Mouse (Mus musculus) midbrain, embryonic 15.5 days (tissue): ENCODE measurements around the gene Nlgn2. TPM values are rescaled to one million over a fixed set of nuclear protein-coding genes. Genes with fewer than 3 reads are reported as not detected.
A peak's percentile ranks its signal among the peaks of the same experiment; 100 is the strongest.

Experiments used
- ATAC-seq: fragments of 200-750 bp; cut with Nextera tagmentation; replicated peaks from 2 replicates; pipeline ENCODE4 v1.8.0; 2017; ENCODE audit warnings: moderate TSS enrichment
- H3K27ac ChIP-seq: fragments of 300-500 bp; sonication (generic); 2 replicates; pipeline ENCODE4 v1.5.1; 2015; ENCODE audit warnings: mild to moderate bottlenecking, inconsistent platforms
- H3K27me3 ChIP-seq: fragments of 300-500 bp; sonication (generic); replicated peaks from 2 replicates; pipeline ENCODE4 v1.6.1; 2015; ENCODE audit warnings: inconsistent platforms
- H3K36me3 ChIP-seq: fragments of 300-500 bp; sonication (generic); replicated peaks from 2 replicates; pipeline ENCODE4 v1.6.1; 2015; ENCODE audit warnings: inconsistent platforms
- H3K4me1 ChIP-seq: fragments of 300-500 bp; sonication (generic); 2 replicates; pipeline ENCODE4 v1.6.1; 2015; ENCODE audit warnings: inconsistent platforms
- H3K4me2 ChIP-seq: fragments of 300-500 bp; sonication (generic); 2 replicates; pipeline ENCODE4 v1.6.1; 2015; ENCODE audit warnings: inconsistent platforms, mild to moderate bottlenecking, moderate library complexity
- H3K4me3 ChIP-seq: fragments of 300-500 bp; sonication (generic); 2 replicates; pipeline ENCODE4 v1.5.1; 2015; ENCODE audit warnings: mild to moderate bottlenecking, inconsistent platforms
- H3K9ac ChIP-seq: fragments of 300-500 bp; sonication (generic); 2 replicates; pipeline ENCODE4 v1.6.1; 2015; ENCODE audit warnings: mild to moderate bottlenecking, inconsistent platforms
- H3K9me3 ChIP-seq: fragments of 300-500 bp; sonication (generic); 2 replicates; pipeline ENCODE4 v1.6.1; 2016; ENCODE audit warnings: inconsistent platforms
- WGBS: fragments of 180-500 bp; shearing (Covaris S2); methylation state at CpG from one replicate; pipeline ENCODE4 v1.1.7; 2015; ENCODE audit warnings: mixed read lengths; 5-methylcytosine and 5-hydroxymethylcytosine counted together
- polyA plus RNA-seq: library from polyadenylated mRNA; unstranded; fragments of >200 nt; fragmentation: Nextera tagmentation; extraction: Ambion mirVana; gene quantifications from 2 replicates; pipeline ENCODE4 v1.2.1, GENCODE M21; 2015

Nlgn2 gene
- 24.0 and 24.2 TPM in 2 replicates for polyA plus RNA-seq

DNA sequence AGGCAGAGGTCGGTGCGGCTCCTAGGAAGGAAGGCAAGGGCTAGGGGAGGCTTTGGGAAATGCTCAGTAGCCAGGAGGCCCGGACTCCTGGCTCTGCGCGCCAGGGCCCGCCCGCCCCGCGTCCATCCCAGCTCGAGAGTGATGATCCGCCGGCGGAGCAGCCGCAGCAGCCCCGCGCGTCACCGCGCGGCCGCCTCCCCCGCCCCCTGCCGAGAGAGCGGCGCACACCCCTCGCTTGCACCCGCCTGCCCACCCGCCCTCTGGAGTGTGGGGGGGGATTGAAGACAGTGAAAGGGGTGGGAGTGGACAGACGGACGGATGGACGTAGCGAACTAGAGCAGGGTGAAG, at the start of gene Nlgn2:
Gene Nlgn2 (minus strand): TSS at position 181 of the 348 bp plus-strand sequence.
- ATAC-seq, result peak; percentile 82
- H3K9ac ChIP-seq, result peak within 1 kb of the TSS; percentile 98
- H3K27ac ChIP-seq, result peak within 1 kb of the TSS; percentile 97
- H3K36me3 ChIP-seq, result no peaks in the 10 kb centered on the region; the same call in 1 of the 2 replicates
- peak within 1 kb of the TSS; percentile 89 for H3K4me3 ChIP-seq
- 0% methylated on average over 29 of the region's 32 CpGs for WGBS
- H3K4me2 ChIP-seq, result peak within 1 kb of the TSS; percentile 96
- peaks cover 43% of the 10 kb centered on the region for H3K4me1 ChIP-seq
- H3K27me3 ChIP-seq, result no peaks in the 10 kb centered on the region
- H3K9me3 ChIP-seq, result no peaks in the 10 kb centered on the region

DNA sequence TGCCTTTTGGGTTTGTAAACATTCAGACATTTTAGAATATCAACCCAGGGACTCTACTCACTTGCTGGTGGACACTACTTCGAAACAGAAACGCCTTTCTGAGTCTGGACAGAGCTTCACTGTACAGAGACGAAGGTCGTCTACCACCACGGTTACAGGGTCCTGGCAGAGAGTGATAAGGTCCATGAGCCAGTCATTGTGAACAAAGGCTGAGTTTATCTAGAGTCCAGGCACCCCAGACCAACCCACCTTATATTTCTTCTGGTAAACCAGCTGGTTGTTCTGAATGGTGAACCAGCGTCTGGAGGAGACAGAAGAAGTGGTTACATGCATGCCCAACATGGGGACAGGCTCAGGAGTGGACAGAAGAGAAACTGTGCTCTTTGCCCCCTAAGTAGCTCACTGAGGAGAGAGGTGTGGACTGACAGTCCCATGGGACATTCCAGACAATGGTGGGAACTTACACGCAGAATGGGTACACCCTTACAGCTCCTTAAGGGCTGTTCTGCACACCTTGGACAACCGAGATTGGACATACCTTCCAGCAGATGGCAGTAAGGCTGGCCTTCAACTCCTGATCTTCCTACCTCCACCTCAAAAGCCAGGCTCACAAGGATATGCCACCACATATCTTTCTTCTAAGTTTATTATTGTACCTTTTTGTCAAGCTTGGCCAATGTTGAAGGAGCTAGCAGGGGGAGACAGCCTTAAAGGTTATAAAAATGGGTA, 49.5 kb upstream of the Nlgn2 start:
- no peaks in the 10 kb centered on the region for H3K4me1 ChIP-seq
- no peaks in the 10 kb centered on the region for H3K36me3 ChIP-seq
- no peak overlapping the region for H3K9ac ChIP-seq
- H3K9me3 ChIP-seq, result no peaks in the 10 kb centered on the region
- H3K4me2 ChIP-seq, result no peak overlapping the region
- H3K4me3 ChIP-seq, result no peak overlapping the region
- 78% methylated on average over 8 of the region's 8 CpGs for WGBS
- H3K27me3 ChIP-seq, result 0 out of 2 replicates have a peak, but pooled peaks cover 3% of the 10 kb centered on the region
- no peak for ATAC-seq
- H3K27ac ChIP-seq, result no peak overlapping the region

DNA sequence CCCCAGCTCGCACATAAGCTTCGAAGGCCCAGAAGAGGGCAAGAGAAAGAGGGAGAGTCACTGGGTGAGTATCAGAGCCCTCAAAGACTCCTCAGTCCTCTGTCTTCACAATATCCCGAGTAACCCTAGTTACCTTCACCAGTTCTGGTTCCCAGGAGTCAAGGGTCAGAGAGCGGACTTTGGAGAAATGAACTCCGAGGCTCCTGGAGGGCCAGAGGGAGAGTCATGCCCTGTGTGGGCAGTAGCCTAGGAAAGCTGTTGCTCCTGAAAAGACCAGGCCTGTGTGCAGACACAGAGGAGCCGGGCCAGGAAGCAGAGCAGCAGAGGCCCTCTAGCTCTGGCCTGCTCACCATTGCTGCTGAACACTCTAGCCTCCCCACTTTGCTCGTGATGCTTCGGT, 47.1 kb upstream of the Nlgn2 start:
- Histone ChIP-seq H3K27ac (no peak overlapping the region), H3K4me2 (no peak overlapping the region), H3K4me1 (peaks cover 17% of the 10 kb centered on the region), H3K36me3 (no peaks in the 10 kb centered on the region), H3K9me3 (no peaks in the 10 kb centered on the region), H3K4me3 (no peak overlapping the region), H3K9ac (no peak overlapping the region), H3K27me3 (peaks cover 17% of the 10 kb centered on the region)
- no peak for ATAC-seq
- WGBS, result 88% methylated on average over 8 of the region's 8 CpGs

DNA sequence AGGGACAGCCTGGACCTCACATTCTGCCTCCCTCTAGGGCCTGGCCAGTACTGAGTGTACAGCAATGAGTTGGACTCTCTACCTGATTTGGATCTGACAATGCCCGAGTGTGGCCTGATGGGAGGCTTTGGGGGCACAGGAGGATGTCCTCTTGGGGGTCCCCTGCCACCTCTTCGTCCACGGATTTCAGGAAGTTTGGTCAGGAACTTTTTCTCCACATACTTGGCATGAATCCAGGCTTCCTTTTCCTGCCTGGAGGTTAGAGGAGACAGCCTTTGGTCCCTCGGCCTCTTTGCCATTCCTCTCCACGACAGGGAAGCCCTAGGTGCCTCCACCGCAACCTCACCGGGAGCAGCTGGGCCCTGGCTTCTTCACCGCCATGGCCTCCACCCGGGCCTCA, 46.7 kb upstream of the Nlgn2 start:
- Histone ChIP-seq H3K9ac (no peak overlapping the region), H3K4me2 (no peak overlapping the region), H3K36me3 (no peaks in the 10 kb centered on the region), H3K4me1 (peaks cover 17% of the 10 kb centered on the region), H3K27me3 (peaks cover 17% of the 10 kb centered on the region), H3K27ac (no peak overlapping the region), H3K4me3 (no peak overlapping the region), H3K9me3 (no peaks in the 10 kb centered on the region)
- ATAC-seq, result no peak
- 78% methylated on average over 9 of the region's 9 CpGs for WGBS

DNA sequence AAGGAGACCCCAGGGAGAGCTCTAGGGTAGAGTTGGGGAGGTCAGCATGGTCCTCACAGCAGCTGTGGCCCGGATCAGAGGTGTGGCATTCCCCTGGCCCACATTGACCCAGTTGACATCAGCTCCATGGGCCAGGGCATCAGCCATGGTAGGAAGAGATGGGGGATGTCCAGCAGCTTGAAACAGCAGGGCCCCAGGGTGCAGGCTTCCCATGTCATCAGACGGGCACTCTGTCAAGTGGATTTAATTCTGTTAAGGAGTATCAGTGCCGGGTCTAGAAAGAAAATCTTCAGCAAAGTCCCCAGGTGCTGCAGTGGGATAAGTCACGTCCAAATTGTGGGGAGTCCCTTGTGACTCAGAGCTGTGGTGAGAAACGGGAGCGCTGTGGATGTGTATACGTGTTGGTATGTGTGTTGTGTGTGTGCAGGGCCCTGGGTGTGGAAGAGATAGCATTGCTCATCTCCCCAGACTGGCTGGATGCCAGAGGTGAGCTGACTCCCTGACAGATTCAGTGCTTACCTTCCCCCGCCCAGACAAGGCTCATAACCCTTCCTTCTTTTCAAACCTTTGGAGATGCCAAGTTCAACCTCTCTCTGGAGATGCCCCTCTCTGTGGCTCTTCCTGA, 46.1 kb upstream of the Nlgn2 start:
- Histone ChIP-seq H3K36me3 (no peaks in the 10 kb centered on the region), H3K27ac (no peak overlapping the region), H3K4me3 (no peak overlapping the region), H3K4me2 (no peak overlapping the region), H3K4me1 (peaks cover 17% of the 10 kb centered on the region), H3K9ac (no peak overlapping the region), H3K9me3 (no peaks in the 10 kb centered on the region), H3K27me3 (peaks cover 17% of the 10 kb centered on the region)
- no peak for ATAC-seq
- WGBS, result 88% methylated on average over 8 of the region's 8 CpGs

DNA sequence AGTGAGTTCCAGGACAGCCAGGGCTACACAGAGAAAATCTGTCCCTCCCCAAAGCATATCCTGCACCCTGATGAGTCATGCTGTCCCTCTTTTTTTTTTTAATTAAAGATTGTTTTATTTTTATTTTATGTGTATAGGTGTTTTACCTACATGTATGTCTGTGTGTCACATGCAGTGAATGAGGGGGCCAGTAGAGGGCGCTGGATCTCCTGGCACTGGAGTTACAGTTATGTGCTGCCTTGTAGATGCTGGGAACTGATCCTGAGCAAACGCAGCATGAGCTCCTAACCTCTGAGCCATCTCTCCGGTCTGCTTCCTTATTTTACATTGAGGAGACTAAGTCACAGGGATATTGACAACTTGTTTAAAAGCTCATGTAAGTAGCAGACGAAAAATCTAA, 45.5 kb upstream of the Nlgn2 start:
- no peak for ATAC-seq
- WGBS, result 57% methylated on average over 4 of the region's 4 CpGs
- Histone ChIP-seq H3K4me3 (no peak overlapping the region), H3K4me1 (peaks cover 23% of the 10 kb centered on the region), H3K9ac (no peak overlapping the region), H3K4me2 (no peak overlapping the region), H3K27me3 (peaks cover 17% of the 10 kb centered on the region), H3K9me3 (no peaks in the 10 kb centered on the region), H3K36me3 (no peaks in the 10 kb centered on the region), H3K27ac (no peak overlapping the region)

DNA sequence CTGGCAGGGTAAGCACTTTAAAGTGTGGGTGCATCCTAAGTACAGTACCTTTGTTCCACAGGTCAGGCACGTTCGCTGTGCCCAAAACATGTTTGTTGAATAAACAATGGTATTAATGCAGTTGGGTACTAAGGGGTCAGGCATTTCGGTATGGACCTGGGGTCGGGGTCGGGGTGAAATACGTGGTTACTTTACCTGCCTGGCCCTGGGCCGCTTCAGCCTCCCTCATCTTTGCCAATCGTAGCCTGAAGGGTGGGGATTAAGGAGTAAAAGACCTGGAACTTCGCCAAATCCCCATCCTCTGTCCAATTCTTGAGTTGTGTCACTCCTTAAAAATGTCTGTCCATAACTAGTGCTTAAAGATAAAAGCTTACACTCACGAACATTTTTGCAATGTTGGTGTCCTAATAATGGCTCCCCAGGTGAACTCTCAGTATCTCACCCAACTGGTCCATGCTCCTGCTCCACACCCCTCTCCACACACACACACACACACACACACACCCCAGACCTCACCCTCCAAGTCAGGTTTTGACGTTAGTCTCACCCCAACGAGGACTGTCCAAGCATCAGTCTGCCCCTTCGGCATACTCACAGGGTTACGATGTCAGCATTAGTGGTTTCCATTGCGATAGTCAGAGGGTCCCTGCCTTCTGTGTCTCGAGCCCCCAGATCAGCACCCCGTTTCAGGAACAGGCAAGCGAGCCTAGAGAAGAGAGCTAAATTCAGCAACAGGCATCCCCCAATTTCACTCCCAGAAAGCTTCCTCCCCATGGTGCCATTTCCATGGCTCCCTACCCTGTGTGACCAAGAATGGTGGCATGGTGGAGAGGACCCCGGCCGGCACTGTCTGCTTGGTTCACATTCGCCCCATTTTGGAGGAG, 44.4 kb upstream of the Nlgn2 start:
- H3K36me3 ChIP-seq, result no peaks in the 10 kb centered on the region
- 0 out of 2 replicates have a peak overlapping the region, but pooled peaks have one; percentile 51 for H3K27ac ChIP-seq
- peak overlapping the region; percentile 42; the same call in 1 of the 2 replicates for H3K4me3 ChIP-seq
- no peak for ATAC-seq
- H3K9me3 ChIP-seq, result no peaks in the 10 kb centered on the region
- H3K4me2 ChIP-seq, result peak overlapping the region; percentile 77
- H3K4me1 ChIP-seq, result peaks cover 26% of the 10 kb centered on the region
- H3K9ac ChIP-seq, result 0 out of 2 replicates have a peak overlapping the region, but pooled peaks have one; percentile 26
- H3K27me3 ChIP-seq, result peaks cover 17% of the 10 kb centered on the region
- 62% methylated on average over 21 of the region's 21 CpGs for WGBS

DNA sequence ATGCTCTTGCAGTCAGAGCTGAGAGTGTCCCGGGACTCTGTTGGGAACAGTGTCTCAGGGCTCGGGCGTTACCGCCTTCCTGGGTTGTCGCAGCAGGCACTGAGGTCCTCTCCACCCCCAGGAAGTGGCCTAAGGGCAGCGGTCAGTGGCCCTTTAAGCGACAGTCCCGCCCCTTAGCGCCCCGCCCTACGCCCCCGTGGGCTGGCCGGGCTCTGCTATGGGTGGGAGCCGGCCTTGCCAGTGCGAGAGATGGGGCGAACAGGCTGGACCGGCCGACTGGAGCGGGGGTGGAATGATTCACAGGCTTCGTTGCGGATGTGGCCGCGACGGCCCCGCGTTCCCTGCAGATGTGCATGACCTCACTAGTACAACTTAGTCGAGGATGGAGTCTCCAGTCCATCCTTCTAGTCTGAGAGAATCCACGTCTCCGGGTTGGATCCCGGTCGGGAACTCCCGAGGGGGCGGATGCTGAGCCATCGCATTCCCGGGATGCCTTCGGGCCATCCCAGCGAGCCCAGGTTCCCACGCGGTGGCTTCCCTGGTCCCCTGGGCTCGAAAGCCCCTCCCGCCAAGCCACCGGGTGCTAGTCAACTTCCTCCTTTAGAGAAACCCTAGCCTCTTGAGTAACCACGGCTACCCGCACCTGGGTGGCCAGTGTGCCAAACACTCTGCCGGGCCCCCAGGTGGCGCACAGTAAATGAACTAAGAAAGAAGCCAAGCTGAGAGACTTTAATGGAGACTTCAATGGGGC, 43.4 kb upstream of the Nlgn2 start, which contains the start of gene Kctd11:
Gene Kctd11 (minus strand): TSS at position 554 of the 751 bp plus-strand sequence.
- peak within 1 kb of the TSS; percentile 42 for H3K4me3 ChIP-seq
- H3K4me2 ChIP-seq, result peak within 1 kb of the TSS; percentile 77
- peak; percentile 73 for ATAC-seq
- no peaks in the 10 kb centered on the region for H3K36me3 ChIP-seq
- H3K27ac ChIP-seq, result peak within 1 kb of the TSS; percentile 51
- no peaks in the 10 kb centered on the region for H3K9me3 ChIP-seq
- peak within 1 kb of the TSS; percentile 26 for H3K9ac ChIP-seq
- peaks cover 28% of the 10 kb centered on the region for H3K4me1 ChIP-seq
- under 1% methylated on average over 46 of the region's 46 CpGs for WGBS
- H3K27me3 ChIP-seq, result peaks cover 17% of the 10 kb centered on the region

DNA sequence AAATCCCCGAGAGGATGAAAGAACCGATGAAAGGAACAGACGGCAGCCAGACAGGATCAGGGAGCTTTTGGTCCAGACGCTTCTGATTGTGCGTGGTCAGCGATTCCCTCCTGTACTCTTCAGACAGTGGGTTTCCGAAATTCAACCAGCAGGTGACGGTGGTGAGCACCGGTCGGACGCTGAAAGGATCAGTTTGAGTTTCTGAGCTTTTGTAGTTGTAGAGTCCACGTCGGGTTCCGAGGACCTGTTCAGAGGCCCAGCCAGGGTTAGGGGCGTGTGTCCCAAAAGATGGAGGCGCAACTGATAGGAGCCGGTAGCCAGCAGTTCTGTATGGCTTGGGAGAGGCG, 42.9 kb upstream of the Nlgn2 start:
- peak overlapping the region; percentile 42 for H3K4me3 ChIP-seq
- H3K36me3 ChIP-seq, result no peaks in the 10 kb centered on the region
- peak overlapping the region; percentile 51; the same call in 1 of the 2 replicates for H3K27ac ChIP-seq
- ATAC-seq, result peak; percentile 52; the same call in 1 of the 2 replicates
- under 1% methylated on average over 18 of the region's 18 CpGs for WGBS
- H3K27me3 ChIP-seq, result peaks cover 17% of the 10 kb centered on the region
- H3K4me1 ChIP-seq, result peaks cover 28% of the 10 kb centered on the region
- no peaks in the 10 kb centered on the region for H3K9me3 ChIP-seq
- peak overlapping the region; percentile 26; the same call in 1 of the 2 replicates for H3K9ac ChIP-seq
- peak overlapping the region; percentile 77 for H3K4me2 ChIP-seq

DNA sequence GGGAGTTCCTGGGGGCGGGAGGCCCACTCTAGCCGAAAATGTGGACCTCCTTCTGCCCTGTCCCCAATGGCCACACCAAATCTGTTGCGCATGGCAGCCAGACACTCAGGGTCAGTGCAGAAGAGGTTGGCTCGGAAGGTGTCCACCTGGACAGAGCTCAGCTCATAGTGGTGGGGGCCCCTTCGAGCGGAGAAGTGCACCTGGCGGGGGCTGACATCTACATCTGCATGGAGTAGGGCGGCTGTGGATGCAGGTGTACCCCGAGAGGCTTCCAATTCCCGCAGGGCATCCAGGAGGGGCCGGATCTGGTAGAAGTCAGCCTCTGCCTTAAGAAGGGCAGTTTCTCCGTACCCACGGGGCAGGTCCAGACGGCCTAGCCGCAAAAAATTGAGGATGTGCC, 42.1 kb upstream of the Nlgn2 start:
- Histone ChIP-seq H3K27ac (no peak overlapping the region), H3K9ac (no peak overlapping the region), H3K27me3 (peaks cover 17% of the 10 kb centered on the region), H3K9me3 (no peaks in the 10 kb centered on the region), H3K36me3 (no peaks in the 10 kb centered on the region), H3K4me1 (peaks cover 28% of the 10 kb centered on the region), H3K4me2 (peak overlapping the region; percentile 77), H3K4me3 (peak overlapping the region; percentile 42)
- ATAC-seq, result no peak
- 58% methylated on average over 15 of the region's 15 CpGs for WGBS

DNA sequence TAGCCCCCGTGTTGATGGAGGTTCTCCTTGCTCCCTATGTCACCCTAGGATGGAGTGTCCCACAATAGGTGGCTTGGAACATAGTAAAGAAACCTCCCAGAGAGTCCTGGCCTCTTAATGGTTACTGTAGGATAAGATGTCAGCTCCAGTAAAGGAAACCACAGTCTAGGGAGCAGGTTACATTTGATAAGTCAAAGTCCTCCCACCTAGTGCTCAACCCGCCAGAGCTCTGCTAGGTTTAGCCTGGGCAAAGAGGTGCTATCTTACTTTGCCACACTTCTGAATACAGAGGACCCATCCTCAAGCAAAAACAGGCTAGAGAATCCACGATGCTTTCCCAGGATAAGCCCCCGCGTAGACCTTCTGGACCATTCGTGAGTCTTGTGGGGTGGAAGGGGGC, 41.4 kb upstream of the Nlgn2 start:
- H3K27ac ChIP-seq, result no peak overlapping the region
- H3K9ac ChIP-seq, result no peak overlapping the region
- H3K4me1 ChIP-seq, result peaks cover 28% of the 10 kb centered on the region
- no peaks in the 10 kb centered on the region for H3K9me3 ChIP-seq
- H3K27me3 ChIP-seq, result peaks cover 17% of the 10 kb centered on the region
- 90% methylated on average over 6 of the region's 6 CpGs for WGBS
- no peak overlapping the region for H3K4me3 ChIP-seq
- no peaks in the 10 kb centered on the region for H3K36me3 ChIP-seq
- no peak for ATAC-seq
- H3K4me2 ChIP-seq, result no peak overlapping the region
